Mouse (Mus musculus) gastrocnemius, adult 18-20 months (tissue): ENCODE data around the gene Hoxd9. TPM values are rescaled to one million over a fixed set of nuclear protein-coding genes. Genes with fewer than 3 reads are reported as not detected.

Experiments
- DNase-seq: peaks from one replicate; pipeline ENCODE4 v3.0.0; 2021; ENCODE audit warnings: low spot score
- microRNA-seq: library from miRNA; unstranded; fragments of <30 nt; microRNA quantifications from one replicate; pipeline ENCODE4 v1.2.0, GENCODE M21; 2021
- total RNA-seq, 2 experiments: library from RNA; stranded (reverse); gene quantifications; 2 replicates each; pipeline ENCODE4 v1.2.3; 2021

Gene Hoxd9
- total RNA-seq, 2 experiments from 2014 or later = 17.0 to 18.1 TPM

GRCm38 (mm10) chr2:74747006-74747405, 49.5 kb downstream of the Hoxd9 start:
- no peak for DNase-seq

GRCm38 (mm10) chr2:74747661-74748141, 50.2 kb downstream of the Hoxd9 start:
- DNase-seq = no peak

- no peak for DNase-seq
These were observed 51.0 kb downstream of the Hoxd9 start for GRCm38 (mm10) chr2:74748436-74748995.

DNA sequence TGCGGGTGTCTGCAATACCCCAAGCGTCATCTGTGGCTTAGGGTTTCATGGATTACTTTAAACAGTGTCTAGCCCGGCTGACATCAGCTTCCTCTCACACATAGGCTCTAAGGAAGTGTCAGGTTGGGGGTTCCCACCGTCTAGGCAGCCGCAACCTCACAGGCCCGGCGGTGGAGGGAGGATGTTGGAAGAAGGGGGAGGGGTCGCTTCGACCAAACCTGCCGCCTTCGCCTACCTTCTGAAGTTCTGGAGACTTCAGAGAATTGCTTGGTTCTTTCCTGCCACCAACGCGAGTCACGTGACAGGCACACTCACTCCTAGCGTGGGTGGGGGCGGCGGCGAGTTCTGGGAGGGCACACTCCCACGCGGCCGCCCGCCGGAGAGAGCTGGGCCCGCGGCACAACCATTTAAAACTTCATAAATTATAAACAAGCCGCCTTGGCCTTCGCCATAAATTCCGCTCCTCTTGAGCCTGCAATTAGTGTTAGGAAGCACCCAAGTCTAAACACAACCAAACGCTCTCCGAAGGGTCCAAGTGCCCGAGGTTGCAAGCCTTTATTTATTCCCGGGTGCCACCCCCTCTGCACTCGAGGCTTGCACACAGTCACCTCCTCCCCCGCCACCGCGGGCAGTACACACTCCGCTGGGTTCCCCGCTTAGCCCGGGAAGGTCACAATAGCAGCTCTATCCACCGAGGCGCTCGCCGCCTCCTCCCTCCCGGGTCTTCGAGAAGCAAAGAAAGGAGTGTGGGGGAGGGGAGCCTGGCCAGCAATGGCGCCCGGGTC, 52.0 kb downstream of the Hoxd9 start:
- no peak for DNase-seq

Small RNA genes lying within 50 kb of the gene (microRNA-seq; reads per million reads assigned to microRNA genes)
- gene Gm44463 = not detected
- 31,031 reads per million, percentile 98 among the genes with 10 or more reads in this experiment for gene Mir10b

Other genes with a start within 250 kb of the Hoxd9 start
- 10 to 100 TPM; 61.9 to 67.5 TPM for gene Lnpk, start 118.3 kb upstream of the Hoxd9 start, total RNA-seq
- gene Evx2, start 38.2 kb upstream of the Hoxd9 start, total RNA-seq = not detected
- not detected for gene Hoxd13, start 29.4 kb upstream of the Hoxd9 start, total RNA-seq
- gene Hoxd12, start 22.7 kb upstream of the Hoxd9 start, total RNA-seq = not detected
- gene Hoxd11, start 18.2 kb upstream of the Hoxd9 start, total RNA-seq = not detected
- gene Hoxd10, start 5.8 kb upstream of the Hoxd9 start, total RNA-seq = 1 to 10 TPM; 5.0 to 6.1 TPM
- gene Hoxd8, start 6.9 kb downstream of the Hoxd9 start, total RNA-seq = 10 to 100 TPM; 32.2 to 40.3 TPM
- not detected for gene Hoxd3, start 14.2 kb downstream of the Hoxd9 start, total RNA-seq
- 1 to 10 TPM; 1.0 to 1.3 TPM for gene Hoxd4, start 14.2 kb downstream of the Hoxd9 start, total RNA-seq
- gene Gm28230, start 29.0 kb downstream of the Hoxd9 start, total RNA-seq = under 1 TPM; 0.07 to 0.19 TPM
- gene Hoxd1, start 65.3 kb downstream of the Hoxd9 start, total RNA-seq = not detected
- gene Mtx2, start 128.1 kb downstream of the Hoxd9 start, total RNA-seq = 10 to 100 TPM; 30.7 to 38.1 TPM